Mouse (Mus musculus) hindbrain, postnatal 0 days (tissue): Measurements from ENCODE around the gene Gm10320. TPM values are rescaled to one million over a fixed set of nuclear protein-coding genes. Genes with fewer than 3 reads are reported as not detected.

Source experiments
- ATAC-seq: fragments of 200-750 bp; cut with Nextera tagmentation; 2 replicates; pipeline ENCODE4 v1.8.0; 2017; ENCODE audit warnings: mild to moderate bottlenecking, moderate TSS enrichment, moderate library complexity
- DNase-seq: peaks from one replicate; pipeline ENCODE4 v3.0.0-alpha.2; 2015; ENCODE audit warnings: low spot score
- H3K27ac ChIP-seq: fragments of 300-500 bp; sonication (generic); 2 replicates; pipeline ENCODE4 v1.5.1; 2014; ENCODE audit warnings: mild to moderate bottlenecking
- H3K27me3 ChIP-seq: fragments of 300-500 bp; sonication (generic); 2 replicates; pipeline ENCODE4 v1.6.1; 2014; ENCODE audit warnings: low read length, mixed read lengths; ENCODE audit not compliant: insufficient read depth
- H3K36me3 ChIP-seq: fragments of 300-500 bp; sonication (generic); 2 replicates; pipeline ENCODE4 v1.6.1; 2014; ENCODE audit warnings: low read length, mixed read lengths; ENCODE audit not compliant: insufficient read depth
- H3K4me1 ChIP-seq: fragments of 300-500 bp; sonication (generic); 2 replicates; pipeline ENCODE4 v1.6.1; 2014; ENCODE audit warnings: antibody characterized with exemption, low read length, mixed read lengths; ENCODE audit not compliant: insufficient read depth
- H3K4me2 ChIP-seq: fragments of 300-500 bp; sonication (generic); 2 replicates; pipeline ENCODE4 v1.6.1; 2014; ENCODE audit warnings: low read depth, mild to moderate bottlenecking, low read length, moderate library complexity, mixed read lengths
- H3K4me3 ChIP-seq: fragments of 300-500 bp; sonication (generic); 2 replicates; pipeline ENCODE4 v1.5.1; 2014; ENCODE audit warnings: low read length
- H3K9ac ChIP-seq: fragments of 300-500 bp; sonication (generic); replicated peaks from 2 replicates; pipeline ENCODE4 v1.6.1; 2014; ENCODE audit warnings: mild to moderate bottlenecking, low read length, moderate library complexity, mixed read lengths
- H3K9me3 ChIP-seq: fragments of 300-500 bp; sonication (generic); 2 replicates; pipeline ENCODE4 v1.6.1; 2016; ENCODE audit warnings: low read length, mixed read lengths
- CTCF ChIP-seq: IDR thresholded peaks from 2 replicates; pipeline ENCODE4 v1.5.1; 2016; ENCODE audit warnings: antibody characterized with exemption, control low read depth, low read depth
- WGBS: fragments of 180-500 bp; shearing (Covaris S2); extraction: QIAGEN DNeasy Blood & Tissue Kit; methylation state at CpG from one replicate; pipeline ENCODE4 v1.1.7; 2014; 5-methylcytosine and 5-hydroxymethylcytosine counted together
- polyA plus RNA-seq: library from polyadenylated mRNA; unstranded; fragments of >200 nt; fragmentation: Nextera tagmentation; extraction: Ambion mirVana; gene quantifications from 2 replicates; pipeline ENCODE4 v1.2.1, GENCODE M21; 2015
- total RNA-seq: library from RNA; depleted of rRNA; stranded (reverse); fragments of >200 nt; gene quantifications from 2 replicates; pipeline ENCODE4 v1.2.3, GENCODE M21; 2014

Gene Gm10320
- total and polyA plus RNA-seq, 2 experiments from 2014 or later, result 0.52 to 0.74 TPM

DNA sequence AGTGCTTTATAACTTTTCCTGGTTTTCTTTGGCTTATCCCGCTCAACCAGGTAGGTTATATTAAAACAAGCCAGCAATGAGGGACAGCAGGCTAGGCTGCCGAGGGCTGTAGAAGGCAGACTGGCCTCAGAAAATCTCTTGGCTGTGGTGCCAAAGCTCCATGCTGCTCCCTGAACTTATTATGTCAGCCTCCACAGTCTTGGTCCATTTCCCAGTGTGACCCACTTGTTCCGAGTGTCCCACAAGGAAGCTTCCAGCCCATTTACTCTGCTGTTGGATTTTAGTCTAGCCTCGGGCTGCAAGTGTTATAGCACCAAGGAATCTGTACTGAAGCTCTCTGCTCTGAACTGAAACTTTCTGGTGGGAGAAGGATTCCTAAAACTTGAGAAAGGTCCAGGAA is 18.8 kb downstream of the Gm10320 start:
- 62% methylated on average over 4 of the region's 4 CpGs for WGBS
- no peak for DNase-seq
- H3K27ac ChIP-seq, result no peak overlapping the region

DNA sequence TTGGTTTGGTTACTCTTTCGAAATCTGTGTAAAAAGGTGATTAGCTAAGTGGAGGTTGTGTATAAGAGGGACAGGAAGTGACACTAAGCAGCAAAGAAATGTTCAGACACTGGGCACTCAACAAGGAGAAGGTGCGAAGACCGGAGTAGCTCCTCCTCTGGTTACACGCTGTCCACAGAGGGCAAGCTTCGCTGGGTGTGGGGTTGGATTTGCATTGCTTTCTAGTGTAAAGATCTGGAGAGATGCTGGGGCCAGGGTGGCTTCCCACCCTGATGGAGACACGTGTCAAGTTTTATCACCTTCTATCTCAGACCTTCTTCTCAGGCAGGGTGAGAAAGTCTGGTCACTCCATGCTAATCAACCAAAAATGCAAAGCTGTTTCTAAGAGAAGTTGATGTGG is 20.0 kb downstream of the Gm10320 start:
- Histone ChIP-seq H3K4me1 (no peaks in the 10 kb centered on the region), H3K4me3 (no peak overlapping the region), H3K27me3 (no peaks in the 10 kb centered on the region), H3K9me3 (no peaks in the 10 kb centered on the region), H3K36me3 (no peaks in the 10 kb centered on the region), H3K27ac (no peak overlapping the region), H3K4me2 (no peak overlapping the region), H3K9ac (no peak overlapping the region)
- ATAC-seq, result no peak
- TF ChIP-seq CTCF, result no peak
- DNase-seq, result no peak
- 77% methylated on average over 6 of the region's 6 CpGs for WGBS

More for the DNA sequence above, 18.8 kb downstream of the Gm10320 start:
- Histone ChIP-seq H3K4me3 (no peak overlapping the region), H3K9me3 (no peaks in the 10 kb centered on the region), H3K4me1 (no peaks in the 10 kb centered on the region), H3K27me3 (no peaks in the 10 kb centered on the region), H3K36me3 (no peaks in the 10 kb centered on the region), H3K9ac (no peak overlapping the region), H3K4me2 (no peak overlapping the region)
- ATAC-seq, result no peak
- no peak for TF ChIP-seq CTCF

DNA sequence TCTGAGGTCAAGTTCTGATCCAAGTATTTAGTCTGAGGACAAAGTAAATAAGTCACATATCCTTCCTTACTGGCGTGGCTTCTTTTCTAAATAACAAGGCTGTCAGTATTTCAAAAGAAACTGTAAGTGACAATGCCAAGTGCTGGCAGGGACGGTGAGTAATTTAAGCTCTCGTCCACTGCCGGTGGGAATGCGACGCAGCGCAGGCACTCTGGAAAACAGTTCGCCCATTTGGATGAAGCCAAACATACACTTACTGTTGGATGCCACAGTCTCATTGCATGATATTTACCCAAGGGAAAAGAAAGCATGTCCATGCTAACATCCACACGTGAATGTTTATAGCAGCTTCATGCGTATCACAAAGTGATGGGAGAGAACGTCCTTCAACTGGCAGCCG is 21.5 kb downstream of the Gm10320 start:
- no peaks in the 10 kb centered on the region for H3K36me3 ChIP-seq
- no peaks in the 10 kb centered on the region for H3K27me3 ChIP-seq
- no peak for TF ChIP-seq CTCF
- no peaks in the 10 kb centered on the region for H3K9me3 ChIP-seq
- DNase-seq, result no peak
- H3K4me3 ChIP-seq, result no peak overlapping the region
- 69% methylated on average over 12 of the region's 12 CpGs for WGBS
- no peak for ATAC-seq
- no peak overlapping the region for H3K27ac ChIP-seq
- no peak overlapping the region for H3K4me2 ChIP-seq
- H3K9ac ChIP-seq, result no peak overlapping the region
- H3K4me1 ChIP-seq, result no peaks in the 10 kb centered on the region

DNA sequence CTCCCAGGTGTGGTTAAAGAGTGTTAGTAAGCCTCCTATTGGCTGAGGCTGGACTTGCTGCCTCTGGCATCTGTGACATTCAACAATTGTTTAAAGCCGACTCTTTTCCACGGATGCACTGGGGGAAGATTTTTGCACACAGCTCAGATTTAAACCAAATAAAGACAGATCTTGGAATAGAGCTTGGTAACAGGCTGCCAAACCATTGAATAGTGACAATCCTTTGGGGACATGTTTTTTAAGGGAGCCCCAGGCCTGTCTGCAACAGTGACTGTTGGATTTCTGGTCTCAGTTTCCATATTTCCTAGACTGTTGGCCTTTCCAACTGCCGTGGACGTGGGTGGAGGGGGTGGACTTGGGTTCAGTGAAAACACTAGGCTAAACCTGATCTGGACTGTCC is 21.9 kb downstream of the Gm10320 start:
- Histone ChIP-seq H3K4me3 (no peak overlapping the region), H3K36me3 (no peaks in the 10 kb centered on the region), H3K9ac (no peak overlapping the region), H3K9me3 (no peaks in the 10 kb centered on the region), H3K27me3 (no peaks in the 10 kb centered on the region), H3K27ac (no peak overlapping the region), H3K4me2 (no peak overlapping the region), H3K4me1 (no peaks in the 10 kb centered on the region)
- no peak for TF ChIP-seq CTCF
- WGBS, result 66% methylated on average over 4 of the region's 4 CpGs
- no peak for ATAC-seq
- no peak for DNase-seq

DNA sequence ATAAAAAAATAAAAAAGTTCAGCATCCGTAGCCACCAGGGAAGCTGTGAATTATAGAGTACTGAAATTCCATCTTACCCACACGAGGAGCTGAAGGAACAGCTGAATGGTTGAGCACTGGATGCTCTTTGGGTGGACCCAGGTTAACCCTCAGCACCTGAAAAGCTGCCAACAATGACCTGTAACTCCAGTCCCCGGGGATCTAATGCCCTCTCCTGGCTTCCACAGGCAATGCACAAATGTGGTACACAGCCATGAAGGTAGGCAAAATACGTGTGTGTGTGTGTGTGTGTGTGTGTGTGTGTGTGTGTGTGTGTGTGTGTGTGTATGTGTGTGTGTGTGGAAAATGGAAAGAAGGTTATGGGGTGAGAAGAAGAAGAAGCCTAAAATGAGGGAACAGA is 30.3 kb downstream of the Gm10320 start:
- ATAC-seq (no peak), DNase-seq (no peak)
- H3K4me3 ChIP-seq, result no peak overlapping the region
- TF ChIP-seq CTCF, result no peak
- H3K36me3 ChIP-seq, result no peaks in the 10 kb centered on the region
- H3K9me3 ChIP-seq, result no peaks in the 10 kb centered on the region
- H3K4me2 ChIP-seq, result no peak overlapping the region
- no peaks in the 10 kb centered on the region for H3K27me3 ChIP-seq
- no peak overlapping the region for H3K9ac ChIP-seq
- H3K27ac ChIP-seq, result no peak overlapping the region
- no peaks in the 10 kb centered on the region for H3K4me1 ChIP-seq
- WGBS, result 67% methylated on average over 4 of the region's 4 CpGs

DNA sequence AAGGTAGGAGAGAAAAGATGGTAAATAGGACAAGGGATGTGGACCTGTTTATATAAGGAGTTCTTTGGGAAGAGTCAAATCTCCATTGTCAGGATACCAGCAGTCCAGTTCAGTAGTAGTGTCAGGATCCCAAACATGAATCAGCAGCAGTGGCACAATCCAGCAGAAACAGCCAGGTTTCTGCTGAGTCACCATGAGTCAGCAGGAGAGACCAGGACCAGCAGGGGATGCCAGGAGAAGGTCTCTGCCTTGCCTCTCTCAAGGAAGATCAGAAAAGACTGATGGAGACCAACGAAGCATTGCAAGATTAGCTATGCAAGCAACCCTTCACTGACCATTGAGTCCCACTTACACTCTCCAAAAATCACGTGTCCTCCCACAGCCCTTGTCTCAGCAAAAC is 35.4 kb downstream of the Gm10320 start:
- H3K9ac ChIP-seq, result no peak overlapping the region
- H3K27me3 ChIP-seq, result no peaks in the 10 kb centered on the region
- DNase-seq, result no peak
- H3K4me2 ChIP-seq, result no peak overlapping the region
- no peaks in the 10 kb centered on the region for H3K36me3 ChIP-seq
- no peak for TF ChIP-seq CTCF
- 62% methylated on average over 2 of the region's 2 CpGs for WGBS
- peaks cover 4% of the 10 kb centered on the region; the same call in 1 of the 2 replicates for H3K9me3 ChIP-seq
- H3K4me1 ChIP-seq, result no peaks in the 10 kb centered on the region
- ATAC-seq, result no peak
- no peak overlapping the region for H3K4me3 ChIP-seq
- no peak overlapping the region for H3K27ac ChIP-seq

DNA sequence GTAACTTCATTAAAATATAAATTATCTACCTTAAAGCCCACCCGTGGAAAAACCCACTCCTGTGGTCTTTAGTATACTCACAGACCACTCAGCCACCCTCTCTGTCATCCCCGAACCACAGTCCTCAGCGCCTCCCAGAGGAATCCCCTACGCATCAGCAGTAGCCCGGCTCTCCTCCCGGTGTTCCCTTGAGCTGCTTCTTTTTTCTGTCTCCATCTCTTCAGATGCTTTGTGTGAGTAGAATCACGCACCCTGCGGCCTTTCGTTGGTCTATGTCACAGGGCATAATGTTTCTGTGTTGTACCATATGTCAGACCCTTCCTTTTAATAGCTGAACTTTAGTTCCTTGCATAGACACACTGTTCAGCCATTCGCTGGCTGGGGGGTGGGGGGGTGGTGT is 36.2 kb downstream of the Gm10320 start:
- Histone ChIP-seq H3K9me3 (peaks cover 4% of the 10 kb centered on the region; the same call in 1 of the 2 replicates), H3K27me3 (no peaks in the 10 kb centered on the region), H3K27ac (no peak overlapping the region), H3K36me3 (no peaks in the 10 kb centered on the region), H3K4me2 (no peak overlapping the region), H3K9ac (no peak overlapping the region), H3K4me1 (no peaks in the 10 kb centered on the region), H3K4me3 (no peak overlapping the region)
- ATAC-seq (no peak), DNase-seq (no peak)
- WGBS, result 86% methylated on average over 10 of the region's 10 CpGs
- TF ChIP-seq CTCF, result no peak
